Mouse (Mus musculus) adrenal gland, postnatal 14 days (tissue): Measurements from ENCODE around the gene Taf1b. TPM values are rescaled to one million over a fixed set of nuclear protein-coding genes. Genes with fewer than 3 reads are reported as not detected.

ENCODE experiments used
- DNase-seq: peaks from one replicate; pipeline ENCODE4 v3.0.0; 2021; ENCODE audit warnings: mixed read lengths
- total RNA-seq: library from RNA; stranded (reverse); gene quantifications from 2 replicates; pipeline ENCODE4 v1.2.3, GENCODE M21; 2021

Taf1b gene
- total RNA-seq, 1 experiment from 2014 or later, result 13.4 TPM

DNA sequence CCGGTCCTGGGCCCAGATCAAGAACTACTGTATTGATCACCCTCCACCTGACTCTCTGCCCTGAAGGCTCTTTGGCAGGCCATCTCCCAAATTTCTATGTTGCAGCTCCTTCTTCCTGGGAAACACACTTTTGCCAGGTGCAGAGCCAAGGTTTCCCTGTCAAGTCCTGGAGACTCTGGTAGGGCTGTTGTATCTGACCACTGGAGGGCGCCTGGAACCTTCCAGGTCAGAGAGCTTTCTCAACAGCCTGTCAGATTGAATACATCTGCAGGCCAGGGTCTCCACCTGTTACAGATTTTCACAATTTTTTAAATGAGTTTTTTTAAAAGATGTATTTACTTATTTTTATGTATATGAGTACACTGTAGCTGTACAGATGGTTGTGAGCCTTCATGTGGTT, 105.1 kb downstream of the Taf1b start:
- DNase-seq, result peak; percentile 84

GRCm38 (mm10) chr12:24606166-24606565, 108.0 kb downstream of the Taf1b start:
- no peak for DNase-seq

Other genes starting within 250 kb of the Taf1b start
- gene Grhl1, start 73.9 kb downstream of the Taf1b start, total RNA-seq, result 1.1 and 1.2 TPM in 2 replicates
- 13.7 and 17.3 TPM in 2 replicates for gene Klf11, start 152.9 kb downstream of the Taf1b start, total RNA-seq
- gene Cys1, start 183.5 kb downstream of the Taf1b start, total RNA-seq, result 3.5 and 3.9 TPM in 2 replicates
- gene Rrm2, start 209.9 kb downstream of the Taf1b start, total RNA-seq, result 42.1 and 56.4 TPM in 2 replicates